Mouse (Mus musculus) lung, postnatal 25 days (tissue): ENCODE results near the gene 2210016L21Rik.

Experiments used
- DNase-seq: peaks from one replicate; pipeline ENCODE4 v3.0.0; 2022; ENCODE audit warnings: low spot score

2210016L21Rik gene

GRCm38 (mm10) chr5:114979250-114980121 lies 37.5 kb downstream of the 2210016L21Rik start:
- DNase-seq, result peak; percentile 80

GRCm38 (mm10) chr5:114980122-114980748 lies 38.3 kb downstream of the 2210016L21Rik start:
- DNase-seq, result peak; percentile 23

- DNase-seq, result no peak
These were observed 40.0 kb downstream of the 2210016L21Rik start for GRCm38 (mm10) chr5:114982001-114982400.

- DNase-seq, result no peak
These were observed 43.1 kb downstream of the 2210016L21Rik start for GRCm38 (mm10) chr5:114985074-114985473.

- DNase-seq, result no peak
These were observed 54.5 kb downstream of the 2210016L21Rik start for GRCm38 (mm10) chr5:114996447-114996846.

- peak; percentile 71 for DNase-seq
These were observed 55.4 kb downstream of the 2210016L21Rik start for GRCm38 (mm10) chr5:114997327-114997726.
